Mouse (Mus musculus): ENCODE measurements around the gene Lamb3.

Lamb3 gene

DNA sequence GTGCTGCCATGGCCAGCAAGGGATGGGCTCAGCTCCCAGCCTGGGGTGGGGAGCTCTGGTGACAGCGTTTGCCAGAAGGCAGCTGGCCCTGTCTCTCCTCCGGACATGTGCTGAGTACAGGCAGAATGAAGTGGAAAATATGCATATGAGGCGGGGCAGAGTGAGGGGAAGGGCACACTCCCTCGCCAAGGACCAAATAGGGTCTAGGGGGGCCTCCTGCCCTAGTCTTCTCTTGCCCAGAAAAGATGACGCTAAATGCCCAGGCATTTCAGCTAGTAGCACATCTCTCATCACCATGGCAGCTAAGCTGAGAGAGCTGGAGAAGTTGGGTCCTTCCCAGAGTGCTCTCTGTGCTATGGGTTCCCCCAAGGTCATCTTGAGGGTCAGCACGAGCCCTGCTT is 109.7 kb downstream of the Lamb3 start:
- DNase-seq (ENCODE audit: low read depth): no peak

DNA sequence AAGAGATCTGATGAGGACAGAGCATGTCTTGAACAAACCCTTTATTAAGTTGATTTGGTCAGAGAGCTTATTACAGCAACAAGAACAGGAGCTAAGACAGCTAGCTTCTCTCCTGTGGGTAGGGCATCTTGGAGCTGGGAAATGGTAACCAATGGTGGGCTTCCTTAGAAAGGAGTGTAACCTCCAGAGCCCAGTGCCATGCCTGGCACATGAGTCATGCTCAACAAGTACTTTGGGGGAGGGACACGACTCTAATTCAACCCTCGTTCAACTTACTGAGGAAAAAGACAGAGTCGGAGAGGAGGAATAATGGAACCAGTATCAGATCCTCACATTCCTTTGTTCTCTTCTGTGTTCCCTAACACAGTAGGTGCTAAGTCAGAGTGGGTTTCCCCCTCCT is 112.2 kb downstream of the Lamb3 start:
- DNase-seq (ENCODE audit: low read depth): no peak

DNA sequence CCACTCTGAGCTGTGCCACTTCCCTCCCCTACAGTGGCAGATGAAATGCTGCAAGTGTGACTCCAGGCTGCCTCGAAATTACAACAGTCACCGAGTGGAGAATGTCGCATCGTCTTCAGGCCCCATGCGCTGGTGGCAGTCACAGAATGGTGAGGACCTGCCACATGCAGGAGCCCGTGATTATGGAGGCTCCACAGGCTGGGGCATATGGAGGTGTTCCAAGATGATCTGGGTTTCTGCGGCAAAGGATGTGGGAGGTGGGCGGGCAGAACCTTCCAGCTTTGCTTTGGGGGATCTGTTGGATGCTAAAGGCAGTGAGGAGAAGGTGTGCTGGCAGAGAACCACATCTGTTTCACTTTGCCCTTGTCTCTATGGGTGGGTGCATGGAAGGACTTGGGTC is 112.9 kb downstream of the Lamb3 start:
- DNase-seq (ENCODE audit: low read depth): no peak

GRCm38 (mm10) chr1:193323686-193324085 is 116.2 kb downstream of the Lamb3 start:
- DNase-seq (ENCODE audit: low read depth): no peak

DNA sequence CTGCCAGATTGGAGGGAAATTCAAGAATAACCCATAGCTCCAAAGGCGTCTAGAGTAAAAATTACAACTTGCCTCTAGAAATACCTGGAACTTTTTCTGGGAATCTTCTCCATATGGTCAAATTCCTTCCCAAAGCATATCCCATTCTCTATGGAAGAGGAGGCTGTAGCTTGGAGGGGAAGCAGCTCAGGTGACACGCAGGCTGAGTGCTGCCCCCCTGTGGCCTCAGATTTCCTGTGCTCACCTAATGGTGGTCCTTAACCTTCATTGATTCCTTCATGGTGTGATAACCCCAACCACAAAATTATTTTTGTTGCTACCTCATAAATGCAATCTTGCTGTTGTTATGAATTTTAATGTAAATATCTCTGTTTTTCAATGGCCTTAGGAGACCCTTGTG is 116.7 kb downstream of the Lamb3 start:
- DNase-seq (ENCODE audit: low read depth): no peak

GRCm38 (mm10) chr1:193325891-193326290 is 118.4 kb downstream of the Lamb3 start:
- DNase-seq (ENCODE audit: low read depth): no peak

GRCm38 (mm10) chr1:193326456-193327145 is 119.1 kb downstream of the Lamb3 start:
- DNase-seq (ENCODE audit: low read depth): no peak

DNA sequence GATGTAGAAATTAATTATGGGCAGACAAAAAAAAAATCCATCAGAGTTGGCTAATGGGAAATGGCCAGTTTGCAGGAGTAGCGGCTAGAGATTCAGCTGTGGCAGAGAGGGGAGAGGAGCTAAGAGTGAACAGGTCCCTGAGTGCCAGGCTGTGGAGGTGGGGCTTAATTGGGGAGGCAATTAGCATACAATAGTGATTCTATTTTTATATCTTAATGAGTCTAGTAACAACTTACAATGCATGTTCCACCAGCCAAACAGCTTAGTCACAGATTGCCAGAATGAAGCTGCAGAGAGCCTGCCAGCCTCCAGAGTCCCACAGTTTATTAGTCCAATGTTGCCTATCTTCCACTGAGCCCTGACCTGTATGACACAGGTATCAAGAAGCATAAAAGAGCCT is 119.7 kb downstream of the Lamb3 start:
- no peak for DNase-seq (ENCODE audit: low read depth)

- DNase-seq (ENCODE audit: low read depth): no peak
Observed at GRCm38 (mm10) chr1:193327686-193328085, 120.2 kb downstream of the Lamb3 start.

DNA sequence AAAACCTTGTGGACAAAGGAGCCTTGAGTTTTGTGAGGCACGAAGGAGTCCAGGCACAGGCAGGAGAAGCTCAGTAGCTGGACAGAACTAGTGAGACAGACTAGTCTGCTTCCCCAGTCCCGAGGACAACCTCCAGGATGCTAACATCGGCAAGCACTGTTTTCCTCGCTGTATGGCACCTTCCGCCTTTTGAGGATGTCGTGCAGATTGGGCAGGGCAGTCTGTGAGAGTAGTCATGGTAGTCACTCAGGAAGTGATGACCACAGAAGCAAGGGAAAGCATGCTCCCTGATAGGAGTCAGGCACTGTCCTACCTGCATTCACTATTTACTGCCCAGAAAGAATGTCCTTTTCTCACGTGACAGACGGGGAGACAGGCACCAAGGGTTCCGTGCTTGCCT is 122.1 kb downstream of the Lamb3 start:
- no peak for DNase-seq (ENCODE audit: low read depth)

- no peak for DNase-seq (ENCODE audit: low read depth)
Observed at GRCm38 (mm10) chr1:193330172-193330571, 122.7 kb downstream of the Lamb3 start.

GRCm38 (mm10) chr1:193330626-193331025 is 123.1 kb downstream of the Lamb3 start:
- no peak for DNase-seq (ENCODE audit: low read depth)

- no peak for DNase-seq (ENCODE audit: low read depth)
Observed at GRCm38 (mm10) chr1:193332018-193332417, 124.5 kb downstream of the Lamb3 start.

DNA sequence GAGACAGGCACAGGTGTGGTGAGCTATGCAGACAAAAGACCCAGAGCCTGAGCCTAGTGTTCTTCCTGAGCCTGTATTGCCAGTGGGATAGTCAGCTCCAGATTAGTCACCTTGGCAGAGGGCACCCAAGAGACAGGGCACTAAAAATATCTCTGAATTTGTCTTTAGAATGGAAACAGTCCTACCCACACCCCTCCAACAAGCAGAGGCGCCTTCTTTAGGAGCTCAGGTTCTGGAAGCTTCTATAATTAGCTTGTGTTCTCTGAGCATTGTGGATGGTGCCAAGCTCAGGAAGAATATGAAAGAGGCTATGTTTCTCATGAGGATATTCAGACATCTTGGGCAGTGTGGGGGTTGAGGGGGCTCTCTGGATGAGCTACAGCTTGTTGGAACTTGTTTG is 125.2 kb downstream of the Lamb3 start:
- no peak for DNase-seq (ENCODE audit: low read depth)

GRCm38 (mm10) chr1:193333776-193334175 is 126.3 kb downstream of the Lamb3 start:
- DNase-seq (ENCODE audit: low read depth): no peak

DNA sequence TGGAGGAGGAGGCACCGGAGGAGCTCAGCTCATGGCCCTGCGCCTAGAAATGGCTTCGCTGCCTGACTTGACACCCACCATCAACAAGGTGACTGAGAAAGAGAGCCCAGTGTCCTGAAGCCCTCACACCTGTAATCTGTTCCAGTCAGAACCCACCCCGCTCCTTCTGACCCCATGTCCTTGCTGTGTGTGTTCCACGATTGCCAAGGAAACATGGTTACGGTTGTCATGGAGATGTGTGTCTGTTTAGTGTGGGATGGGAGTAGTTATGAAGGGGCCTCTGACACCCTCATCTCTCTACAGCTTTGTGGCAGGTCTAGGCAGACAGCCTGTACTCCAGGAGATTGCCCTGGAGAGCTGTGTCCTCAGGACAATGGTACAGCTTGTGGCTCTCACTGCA is 127.0 kb downstream of the Lamb3 start:
- DNase-seq (ENCODE audit: low read depth): no peak

GRCm38 (mm10) chr1:193336122-193337017 is 128.9 kb downstream of the Lamb3 start:
- DNase-seq (ENCODE audit: low read depth): no peak

- DNase-seq (ENCODE audit: low read depth): no peak
Observed at GRCm38 (mm10) chr1:193337018-193337321, 129.5 kb downstream of the Lamb3 start.

DNA sequence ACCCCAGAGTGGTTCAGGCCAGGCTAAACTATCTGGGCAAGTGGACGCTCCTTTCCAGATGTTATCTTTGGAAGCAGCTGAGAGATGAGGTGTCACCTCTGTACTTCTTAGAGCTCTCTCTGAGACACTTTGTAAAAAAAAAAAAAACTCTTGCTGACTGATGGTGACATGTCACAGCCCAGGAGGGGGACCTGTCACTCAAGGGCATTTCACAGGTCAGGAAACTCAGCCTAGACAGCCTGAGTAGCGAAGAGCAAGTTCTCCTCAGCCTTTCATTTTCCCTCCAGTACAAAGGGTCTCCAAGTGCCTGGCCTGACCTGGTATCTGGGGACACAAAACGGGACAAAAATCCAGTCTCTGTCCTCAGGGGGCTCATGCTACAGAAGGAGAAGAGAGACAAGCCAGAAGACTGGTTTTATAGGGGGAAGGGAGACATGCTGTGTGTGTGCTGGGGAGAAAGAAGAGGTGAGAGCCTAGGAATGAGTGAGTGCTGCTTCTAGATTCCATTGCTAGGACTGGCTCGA is 130.3 kb downstream of the Lamb3 start:
- DNase-seq (ENCODE audit: low read depth): no peak

DNA sequence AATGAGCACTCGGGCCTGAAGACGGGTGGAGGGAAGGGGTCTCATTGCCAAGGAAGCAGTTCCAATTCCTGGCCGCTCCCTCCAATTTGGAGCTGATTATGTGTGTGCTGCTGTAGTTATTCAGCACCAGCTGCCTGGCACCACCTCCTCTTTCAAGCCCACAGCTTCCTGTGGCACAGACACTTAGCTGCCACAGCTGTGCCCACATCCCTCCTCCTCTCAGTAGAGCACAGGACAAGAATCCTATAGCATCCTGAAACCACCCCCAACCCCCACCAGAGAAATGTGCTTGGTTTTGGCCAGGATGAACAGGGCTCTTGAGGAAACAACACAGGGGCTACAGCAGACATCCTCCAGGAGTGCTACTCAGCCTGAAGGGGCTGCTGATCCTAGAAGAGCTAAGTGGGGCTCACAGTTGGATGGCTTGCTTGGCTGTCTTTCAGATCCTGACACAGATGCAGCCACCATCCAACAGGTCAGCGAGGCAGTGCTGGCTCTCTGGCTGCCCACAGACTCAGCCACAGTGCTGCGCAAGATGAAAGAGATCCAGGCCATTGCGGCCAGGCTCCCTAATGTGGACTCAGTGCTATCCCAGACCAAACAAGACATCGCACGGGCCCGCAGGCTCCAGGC is 131.0 kb downstream of the Lamb3 start:
- no peak for DNase-seq (ENCODE audit: low read depth)

DNA sequence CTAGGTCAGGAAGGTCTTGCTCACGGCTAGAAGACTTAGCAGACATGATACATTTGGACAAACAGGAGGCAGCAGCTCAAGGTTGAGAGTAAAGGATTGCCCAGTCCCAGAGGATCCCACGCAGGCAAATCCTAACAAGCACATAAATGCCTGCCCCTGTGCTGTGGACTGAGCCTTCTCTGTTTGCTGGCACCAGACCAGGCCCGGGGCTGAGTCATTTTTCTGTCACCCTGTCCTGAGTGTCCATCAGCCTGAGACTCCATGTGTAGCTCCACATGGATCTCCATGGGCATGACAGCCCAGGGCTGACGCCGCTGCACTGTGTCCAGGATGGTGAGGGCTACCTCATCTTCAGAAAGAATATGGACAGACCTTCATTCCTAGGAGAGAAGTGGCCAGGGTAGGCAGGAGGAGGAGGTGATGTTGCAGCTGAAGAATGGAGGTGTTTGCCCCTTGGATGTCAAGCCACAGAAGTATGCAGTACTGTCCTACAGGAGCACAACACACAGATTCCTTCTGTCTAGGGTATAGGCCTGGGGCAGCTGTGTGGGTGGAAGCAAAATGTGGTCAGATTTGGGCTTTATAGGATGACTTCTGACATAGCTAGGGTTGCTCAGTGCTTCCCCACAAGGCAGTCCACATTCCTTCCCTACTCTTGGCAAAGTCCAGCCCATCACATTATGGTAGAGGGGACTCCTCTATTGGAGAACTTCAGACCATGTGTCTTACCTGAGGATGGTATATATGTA is 134.9 kb downstream of the Lamb3 start:
- DNase-seq (ENCODE audit: low read depth): no peak

DNA sequence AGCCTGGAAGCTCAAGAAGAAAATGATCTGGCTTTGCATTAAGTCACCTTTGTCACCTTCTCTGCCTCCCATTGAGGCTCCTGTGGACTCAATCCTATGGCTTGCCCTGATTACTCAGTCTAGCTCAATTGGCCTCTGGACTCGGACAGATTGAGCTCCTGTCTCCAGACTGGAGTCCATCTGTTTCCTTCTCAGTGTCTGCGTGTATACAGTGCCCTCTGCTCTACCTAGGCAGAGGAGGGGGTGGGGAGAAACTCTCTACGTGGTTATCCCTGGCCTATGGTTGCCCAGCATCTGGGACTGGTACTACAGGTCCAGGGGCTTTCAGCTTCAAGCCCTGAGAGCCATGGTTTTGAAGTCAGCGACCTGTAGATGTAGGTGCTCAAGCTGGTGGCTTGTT is 136.4 kb downstream of the Lamb3 start:
- DNase-seq (ENCODE audit: low read depth): no peak

Measured in c-Kit-positive CD71-positive TER-119-negative erythroid progenitor cells, embryonic 14.5 days (primary cell).